Mouse (Mus musculus) kidney, adult 11 months (tissue): ENCODE results near the gene Chgb.
A peak's percentile ranks its signal among the peaks of the same experiment; 100 is the strongest.

Source experiments
- DNase-seq: peaks from one replicate; pipeline ENCODE4 v3.0.0; 2022

Chgb gene

DNA sequence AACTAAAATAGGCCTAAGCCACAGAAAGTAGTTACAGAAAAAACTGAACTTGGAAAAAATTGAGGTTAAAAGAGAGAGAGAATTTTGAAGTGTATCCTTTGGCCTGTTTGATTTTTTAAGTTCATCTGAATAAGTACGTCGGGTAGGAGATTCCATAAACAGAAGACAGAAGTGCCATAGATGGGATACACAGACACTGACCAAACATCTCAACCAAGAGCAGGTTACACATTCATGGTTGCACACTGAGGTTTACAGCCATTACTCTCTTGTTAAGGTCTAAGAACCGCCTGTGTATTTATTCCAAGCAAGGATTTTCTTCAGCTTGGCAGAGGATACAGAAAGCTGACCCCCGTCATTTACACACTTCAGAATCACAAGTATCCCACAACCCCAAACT lies at the start of gene Chgb:
TSS of gene Chgb (plus strand) at position 301 of the 400 bp plus-strand sequence.
- no peak for DNase-seq

DNA sequence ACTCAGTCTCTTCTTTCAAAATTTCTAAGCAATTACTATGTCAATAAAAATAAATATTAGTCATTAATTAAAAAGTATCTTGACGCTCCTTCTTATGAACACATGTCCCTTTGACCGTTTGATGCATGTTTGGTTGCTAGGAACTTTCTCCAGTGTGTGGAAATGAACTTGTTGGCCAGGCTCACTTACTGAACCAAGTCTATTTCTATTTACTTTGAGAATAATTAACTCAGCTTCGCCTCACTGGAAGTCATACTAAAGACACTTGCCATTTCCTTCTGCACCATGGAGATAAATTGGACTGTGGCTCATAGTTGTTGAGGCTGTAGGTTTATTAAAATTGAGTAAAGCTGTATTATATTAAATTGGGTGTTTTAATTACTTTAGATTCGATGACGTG lies 48.1 kb upstream of the Chgb start:
- DNase-seq: peak; percentile 33

DNA sequence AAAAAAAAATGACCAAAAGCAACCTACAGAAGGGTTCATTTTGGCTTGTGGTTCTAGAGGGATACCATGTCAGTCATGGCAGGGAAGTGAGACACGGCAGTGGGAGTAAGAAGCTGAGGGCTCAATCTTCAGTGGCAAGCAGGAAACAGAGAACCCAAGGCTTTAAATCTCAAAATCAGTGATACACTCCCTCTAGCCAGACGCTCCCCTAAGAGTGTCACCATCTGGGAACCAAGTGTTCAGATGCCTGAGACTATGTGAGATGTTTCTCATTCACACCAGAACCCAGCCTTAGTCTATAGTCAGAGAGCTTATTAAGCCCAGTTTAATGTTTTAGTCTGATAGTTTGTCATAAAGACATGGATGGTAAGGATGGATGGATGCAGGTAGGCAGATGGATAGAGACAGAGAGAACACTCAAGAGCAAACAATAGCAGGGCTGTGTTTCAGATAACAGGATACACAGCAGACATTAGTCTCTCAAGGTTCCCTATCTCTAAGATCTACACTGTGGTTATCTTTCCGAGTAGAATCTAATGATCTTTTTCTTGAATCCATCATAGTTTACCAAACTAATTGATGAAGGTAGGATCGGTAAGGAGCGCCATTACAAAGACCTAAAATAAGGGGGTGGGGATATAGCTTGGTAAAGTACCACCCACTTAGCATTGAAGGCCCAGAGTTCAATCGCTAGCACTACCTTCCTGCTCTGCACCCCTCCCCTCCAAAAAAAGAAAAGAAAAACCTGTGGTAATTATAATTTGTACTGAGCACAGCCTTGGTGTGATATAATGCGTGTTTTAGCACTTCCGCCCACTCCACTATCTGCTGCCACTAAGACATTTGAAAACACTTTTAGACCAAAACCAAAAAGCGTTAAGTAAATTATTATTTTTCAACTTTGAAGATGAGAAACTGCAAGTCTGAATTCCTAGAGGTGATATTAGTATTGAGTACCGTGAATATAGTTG lies 47.2 kb upstream of the Chgb start:
- DNase-seq: no peak

DNA sequence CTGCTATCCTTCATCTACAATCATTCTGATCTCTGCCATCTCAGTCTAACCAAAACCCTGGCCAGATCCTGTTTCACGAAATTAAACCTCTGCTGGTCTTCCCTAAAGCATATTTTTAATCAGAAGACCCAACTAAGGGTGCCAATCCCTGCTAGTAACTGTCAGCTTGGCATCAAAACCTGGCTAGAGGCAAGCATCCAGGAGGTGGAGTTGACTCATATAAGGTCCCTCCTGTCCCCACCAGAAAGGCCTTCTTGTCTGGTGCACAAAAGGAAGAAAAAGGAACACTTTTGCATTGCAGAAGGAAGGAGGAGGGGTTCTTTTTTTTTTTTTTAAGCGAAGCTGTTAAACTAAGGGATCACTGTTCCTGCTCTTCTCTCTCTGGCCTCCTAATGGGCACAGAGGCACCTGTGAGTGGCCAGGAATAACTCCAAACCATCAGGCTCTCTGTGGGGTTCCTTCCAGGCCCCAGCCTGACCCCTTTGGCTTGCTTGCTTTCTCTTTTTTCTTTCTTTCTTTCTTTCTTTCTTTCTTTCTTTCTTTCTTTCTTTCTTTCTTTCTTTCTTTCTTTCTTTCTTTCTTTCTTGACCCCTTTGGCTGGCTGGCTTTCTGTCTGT lies 42.2 kb upstream of the Chgb start:
- no peak for DNase-seq

DNA sequence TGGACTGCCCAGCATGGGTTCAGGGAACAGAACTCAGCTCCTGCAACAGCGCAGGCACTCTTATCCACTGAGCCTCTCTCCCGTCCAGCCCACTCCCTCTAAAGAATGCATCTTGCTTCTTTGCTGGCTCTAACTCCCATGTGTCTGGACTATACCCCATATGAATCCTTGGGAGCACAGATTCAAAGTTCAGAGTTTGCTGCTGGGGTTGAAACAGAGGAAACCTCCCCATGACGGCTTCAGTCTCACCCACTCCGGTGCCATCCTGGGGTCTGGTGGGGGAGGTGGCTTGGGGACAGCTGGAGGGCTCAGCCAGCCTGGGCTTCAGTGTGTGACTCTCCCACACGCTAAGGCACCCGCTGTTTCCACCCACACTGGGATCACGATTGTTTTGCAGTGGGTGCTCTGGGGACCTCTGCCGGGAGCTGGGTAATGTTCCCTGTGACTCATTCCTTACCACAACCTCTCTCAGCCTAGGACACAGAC lies 39.2 kb upstream of the Chgb start:
- DNase-seq: peak; percentile 28

DNA sequence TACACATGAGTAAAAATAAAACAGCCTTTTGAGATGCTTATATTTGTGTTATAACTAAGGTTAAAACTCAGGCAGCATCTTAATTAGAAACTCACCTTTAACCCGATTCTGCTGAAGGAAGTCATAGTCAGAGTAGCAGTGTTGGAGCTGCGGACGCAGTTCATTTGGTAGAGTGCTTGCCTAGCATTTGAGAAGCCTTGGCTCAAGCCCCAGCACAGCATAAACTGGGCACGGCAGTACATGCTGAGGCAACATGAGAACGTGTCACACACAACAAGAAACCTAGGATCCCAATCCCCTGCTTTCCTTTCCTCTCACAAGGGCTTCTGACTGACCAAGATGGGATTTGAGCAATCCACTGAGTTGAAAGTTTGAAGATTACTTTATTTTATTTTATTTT lies 36.2 kb upstream of the Chgb start:
- no peak for DNase-seq

DNA sequence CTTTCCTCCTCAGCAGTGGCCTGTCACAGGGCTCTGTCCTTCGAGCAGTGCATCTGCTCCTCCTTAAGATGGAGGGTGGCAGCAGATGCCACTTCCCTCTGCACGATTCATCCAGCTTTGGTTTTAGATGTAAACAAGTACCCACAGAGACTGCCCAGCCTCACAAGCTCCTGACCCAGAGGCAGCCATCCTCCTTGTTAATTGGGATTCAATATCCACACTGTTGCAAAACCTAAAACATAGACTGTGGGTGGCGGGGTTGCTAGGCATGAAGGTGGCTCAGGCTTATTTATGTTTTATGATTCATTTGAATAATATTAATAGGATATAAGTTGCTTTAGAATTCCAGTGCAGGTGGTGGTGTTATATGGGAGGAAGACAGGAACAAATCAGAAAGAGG lies 35.0 kb upstream of the Chgb start:
- no peak for DNase-seq

DNA sequence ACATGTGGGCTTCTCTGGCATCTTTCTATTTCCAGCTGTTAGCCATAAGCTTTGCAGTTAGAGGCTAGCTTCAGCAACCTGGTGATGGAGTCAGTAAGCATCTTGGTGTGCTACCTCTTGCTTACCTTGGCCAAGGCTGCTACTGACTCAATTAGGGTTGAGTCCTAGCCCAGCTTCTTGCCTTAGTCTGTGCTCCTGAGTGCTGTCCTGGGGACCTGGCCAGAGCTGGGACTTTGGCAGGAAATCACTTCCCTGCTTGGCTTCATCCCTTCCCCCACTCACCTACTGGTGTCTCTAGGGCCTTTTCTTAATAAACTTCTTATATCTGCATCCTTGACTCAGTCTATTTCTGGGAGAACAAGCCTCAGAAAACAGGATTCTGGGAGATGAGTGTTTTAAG lies 30.4 kb upstream of the Chgb start:
- no peak for DNase-seq

DNA sequence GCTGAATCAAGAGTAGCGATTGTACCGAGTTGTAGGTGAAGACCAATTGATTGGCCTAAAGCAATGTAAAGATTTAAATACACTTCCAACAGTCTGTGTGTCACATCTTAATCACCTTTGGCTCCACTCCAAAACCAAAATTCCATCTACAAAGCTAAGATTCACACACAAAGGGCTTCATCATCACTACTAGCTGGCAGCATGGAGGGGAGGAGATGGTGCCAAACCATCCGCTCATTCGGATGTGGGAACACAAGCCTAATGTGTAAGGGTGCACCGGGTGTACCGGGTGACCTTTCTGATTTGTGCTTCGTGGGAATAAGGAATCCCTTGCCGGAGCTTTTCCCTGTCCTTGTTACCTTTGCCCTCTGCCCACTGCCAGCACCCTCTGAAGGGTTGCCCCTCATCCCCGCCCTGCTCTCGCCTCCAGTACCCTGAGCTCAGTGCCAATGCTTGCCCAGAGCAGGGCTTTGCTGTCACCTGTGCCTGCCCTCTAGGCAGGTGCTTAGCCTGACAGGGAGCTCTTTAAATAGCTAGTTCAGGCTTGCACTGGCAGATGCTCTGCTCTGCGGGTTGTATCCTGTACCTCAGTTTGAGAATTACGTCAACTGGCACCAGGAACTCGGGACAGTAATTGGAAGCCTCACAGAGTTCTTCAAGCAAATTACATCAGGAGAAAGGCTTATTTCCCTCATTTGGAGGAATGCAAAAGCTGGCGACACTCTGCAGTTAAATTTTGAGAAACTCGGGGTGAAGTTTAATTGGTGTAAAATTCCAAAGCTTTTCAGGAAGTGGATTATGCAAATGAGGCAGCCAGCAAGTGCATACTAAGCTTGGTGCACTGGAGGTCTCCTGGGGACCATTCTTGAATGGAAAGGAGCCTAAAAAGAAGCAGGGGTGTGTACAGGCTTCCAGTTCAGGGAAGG lies 29.7 kb upstream of the Chgb start:
- DNase-seq: no peak

DNA sequence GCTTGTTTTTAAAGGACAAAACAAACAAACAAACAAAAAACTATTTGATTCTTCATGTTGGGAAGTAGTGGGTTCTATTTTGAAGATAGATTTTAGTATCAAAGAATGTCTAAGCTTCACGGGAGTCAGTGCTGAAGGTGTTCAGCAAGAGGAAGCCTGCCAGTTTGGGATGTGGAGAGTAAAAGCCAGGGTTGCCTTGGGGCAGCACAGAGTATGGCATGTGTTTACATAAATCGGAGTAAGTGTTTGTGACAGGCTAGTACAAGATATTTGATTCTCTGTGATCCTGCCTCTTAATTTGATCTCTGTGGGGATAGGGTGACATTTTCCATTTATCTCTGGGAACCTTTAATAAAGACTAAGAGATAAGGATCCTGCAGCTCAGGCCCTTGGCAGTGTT lies 28.7 kb upstream of the Chgb start:
- no peak for DNase-seq

DNA sequence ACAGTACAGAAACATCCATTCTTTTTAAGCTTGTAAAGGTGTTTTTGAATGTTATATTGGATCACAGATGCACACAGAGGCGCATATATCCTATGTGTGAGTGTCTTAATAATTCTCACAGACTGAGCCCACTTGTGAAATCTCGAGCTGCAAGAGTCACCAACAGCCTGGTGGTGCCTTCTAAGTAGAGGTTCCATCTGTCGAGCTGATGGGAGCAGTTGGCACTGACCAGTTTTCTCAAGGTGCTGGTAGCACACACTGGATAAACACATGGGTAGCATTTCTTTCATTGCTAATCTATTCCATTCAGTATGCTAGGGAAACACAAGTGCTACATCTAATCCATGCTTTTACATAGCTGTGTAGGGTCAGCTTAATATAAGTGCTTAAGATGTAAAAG lies 27.9 kb upstream of the Chgb start:
- no peak for DNase-seq

DNA sequence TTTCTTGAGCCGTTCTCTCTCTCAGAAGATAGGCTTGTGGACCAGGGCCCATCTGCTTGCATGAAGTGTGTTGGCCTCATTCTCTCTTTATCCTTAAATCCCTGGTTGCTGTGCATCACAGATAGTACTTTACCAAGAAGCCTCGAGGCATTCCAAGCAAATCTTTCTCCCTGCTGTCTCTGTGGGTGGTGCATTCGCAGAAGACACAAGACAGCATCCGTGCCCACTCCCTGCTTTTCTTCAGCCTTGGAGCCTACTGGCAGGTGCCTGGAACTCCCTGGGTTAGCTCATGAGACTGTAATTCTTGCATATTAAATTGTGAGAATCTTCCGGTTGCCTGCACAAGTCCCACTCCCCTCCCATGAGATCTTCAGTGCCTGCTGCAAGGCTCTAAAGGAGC lies 23.2 kb upstream of the Chgb start:
- DNase-seq: no peak

DNA sequence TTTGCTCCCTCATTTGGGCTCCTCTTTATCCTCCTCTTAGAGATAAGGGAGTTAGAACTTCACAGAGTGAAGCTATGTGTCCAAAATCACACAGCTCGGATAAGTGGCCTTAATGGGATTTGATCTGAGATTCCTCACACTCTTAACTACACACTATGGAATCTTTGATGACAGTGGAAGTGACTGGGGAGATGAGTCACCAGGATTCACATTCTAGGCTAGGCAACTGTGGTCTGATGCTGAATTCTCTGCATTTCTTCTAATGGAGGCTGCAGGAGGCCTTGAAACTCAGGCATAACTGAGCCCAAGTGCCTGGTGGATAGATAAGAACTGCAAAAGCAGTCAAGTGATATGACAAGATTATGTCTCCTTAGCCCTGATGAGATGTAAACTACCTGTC lies 10.3 kb upstream of the Chgb start:
- no peak for DNase-seq

DNA sequence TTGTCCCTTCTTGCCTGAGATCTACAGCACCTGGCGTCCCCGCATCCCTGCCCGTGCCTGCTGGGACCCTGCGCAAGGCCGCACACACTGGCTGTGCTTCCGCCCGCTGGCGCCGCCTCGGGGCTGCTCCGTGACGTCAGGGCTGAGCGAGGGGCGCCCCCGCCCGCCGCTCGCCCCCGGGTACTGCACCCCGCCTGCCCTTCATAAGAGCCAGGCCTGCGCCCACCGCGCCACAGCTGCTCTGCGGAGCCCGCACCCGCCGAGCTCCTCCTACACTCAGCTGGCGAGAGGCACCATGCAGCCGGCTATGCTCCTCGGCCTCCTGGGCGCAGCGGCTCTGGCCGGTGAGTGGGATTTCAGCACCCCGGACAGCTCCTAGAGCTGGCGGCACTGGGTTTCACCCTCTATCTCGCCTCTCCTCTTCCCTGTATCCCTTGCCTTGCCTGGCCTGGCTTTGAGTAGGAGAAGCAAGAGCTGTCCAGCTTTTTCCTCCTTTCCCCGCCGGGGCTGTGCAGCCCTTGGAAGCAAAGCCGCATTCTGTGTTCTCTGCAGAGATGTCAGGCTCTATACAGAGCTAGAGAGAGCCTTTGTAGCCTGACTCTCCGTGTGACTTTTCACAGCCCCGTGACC lies 476 bp downstream of the Chgb start:
- DNase-seq: peak; percentile 76

DNA sequence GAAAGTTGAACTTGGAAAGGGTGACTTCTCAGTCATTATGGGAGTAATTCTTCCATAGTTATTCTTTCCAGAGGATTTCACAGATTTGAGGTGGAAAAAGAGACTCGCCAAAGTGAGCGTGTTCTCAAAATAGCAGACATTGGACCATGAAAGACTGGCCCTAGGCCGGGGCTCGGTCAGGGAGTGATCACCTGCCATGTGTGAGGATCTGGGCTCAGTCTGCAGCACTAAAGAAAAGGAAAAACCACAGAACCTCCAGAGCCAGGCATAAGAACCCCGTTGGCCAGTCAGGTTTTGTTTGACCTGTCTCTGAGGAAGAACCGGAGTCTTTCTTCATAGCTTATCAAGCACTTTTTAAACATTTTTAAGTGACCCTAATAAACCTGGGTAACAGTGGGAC lies 3.0 kb downstream of the Chgb start:
- DNase-seq: no peak

DNA sequence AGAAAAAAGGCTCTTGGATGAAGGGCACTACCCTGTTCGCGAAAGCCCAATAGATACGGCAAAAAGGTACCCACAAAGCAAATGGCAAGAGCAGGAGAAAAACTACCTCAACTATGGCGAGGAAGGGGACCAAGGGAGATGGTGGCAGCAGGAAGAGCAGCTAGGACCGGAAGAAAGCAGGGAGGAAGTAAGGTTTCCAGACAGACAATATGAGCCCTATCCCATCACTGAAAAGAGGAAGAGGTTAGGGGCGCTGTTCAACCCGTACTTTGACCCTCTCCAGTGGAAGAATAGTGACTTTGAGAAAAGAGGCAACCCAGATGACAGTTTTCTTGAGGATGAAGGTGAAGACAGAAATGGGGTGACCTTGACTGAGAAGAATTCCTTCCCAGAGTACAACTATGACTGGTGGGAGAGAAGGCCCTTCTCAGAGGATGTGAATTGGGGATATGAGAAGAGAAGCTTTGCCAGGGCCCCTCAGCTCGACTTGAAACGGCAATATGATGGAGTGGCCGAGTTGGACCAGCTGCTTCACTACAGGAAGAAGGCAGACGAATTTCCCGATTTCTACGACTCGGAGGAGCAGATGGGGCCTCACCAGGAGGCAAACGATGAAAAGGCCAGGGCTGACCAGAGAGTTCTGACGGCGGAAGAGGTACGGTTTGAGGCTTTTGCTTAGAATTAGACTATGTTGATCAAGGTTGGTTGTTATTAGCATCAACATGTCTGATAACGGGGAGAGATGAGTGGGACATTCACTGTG lies 12.5 kb downstream of the Chgb start:
- no peak for DNase-seq

DNA sequence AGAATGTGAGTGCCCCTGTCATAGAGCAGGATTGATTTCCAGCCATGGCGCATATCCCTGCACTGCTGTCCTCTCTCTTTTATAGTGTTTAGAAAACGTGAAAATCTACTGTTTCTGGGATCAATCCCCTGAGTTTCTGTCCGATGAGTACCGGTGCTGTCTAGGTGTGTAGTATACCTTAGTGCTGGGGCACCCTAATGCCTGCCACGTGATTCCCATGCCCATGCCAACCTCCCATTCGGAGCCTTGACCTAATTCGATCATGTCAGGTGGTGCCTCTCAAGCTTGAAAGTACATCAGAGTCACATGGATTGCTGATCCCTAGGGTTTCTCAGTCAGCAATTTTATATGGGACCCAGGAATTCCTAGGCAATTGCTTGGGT lies 13.1 kb downstream of the Chgb start:
- DNase-seq: no peak

DNA sequence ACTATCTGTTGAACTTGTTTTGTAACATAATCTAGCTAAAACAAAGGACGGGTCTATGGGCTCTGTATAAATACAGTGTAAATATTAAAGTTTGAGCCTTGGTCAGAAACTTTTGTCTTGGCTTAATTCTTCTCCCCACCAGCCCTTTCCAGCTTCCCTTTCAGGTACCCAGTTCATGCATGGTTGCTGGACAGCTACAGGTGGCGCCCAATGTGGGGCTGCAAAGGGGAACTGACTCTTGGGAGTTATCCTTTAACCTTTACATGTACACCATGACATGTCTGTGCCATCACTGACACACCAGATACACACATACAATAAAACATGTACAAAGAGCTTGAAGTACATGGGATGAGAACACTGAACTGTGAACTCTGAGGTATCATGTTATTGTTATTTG lies 21.9 kb downstream of the Chgb start:
- no peak for DNase-seq

DNA sequence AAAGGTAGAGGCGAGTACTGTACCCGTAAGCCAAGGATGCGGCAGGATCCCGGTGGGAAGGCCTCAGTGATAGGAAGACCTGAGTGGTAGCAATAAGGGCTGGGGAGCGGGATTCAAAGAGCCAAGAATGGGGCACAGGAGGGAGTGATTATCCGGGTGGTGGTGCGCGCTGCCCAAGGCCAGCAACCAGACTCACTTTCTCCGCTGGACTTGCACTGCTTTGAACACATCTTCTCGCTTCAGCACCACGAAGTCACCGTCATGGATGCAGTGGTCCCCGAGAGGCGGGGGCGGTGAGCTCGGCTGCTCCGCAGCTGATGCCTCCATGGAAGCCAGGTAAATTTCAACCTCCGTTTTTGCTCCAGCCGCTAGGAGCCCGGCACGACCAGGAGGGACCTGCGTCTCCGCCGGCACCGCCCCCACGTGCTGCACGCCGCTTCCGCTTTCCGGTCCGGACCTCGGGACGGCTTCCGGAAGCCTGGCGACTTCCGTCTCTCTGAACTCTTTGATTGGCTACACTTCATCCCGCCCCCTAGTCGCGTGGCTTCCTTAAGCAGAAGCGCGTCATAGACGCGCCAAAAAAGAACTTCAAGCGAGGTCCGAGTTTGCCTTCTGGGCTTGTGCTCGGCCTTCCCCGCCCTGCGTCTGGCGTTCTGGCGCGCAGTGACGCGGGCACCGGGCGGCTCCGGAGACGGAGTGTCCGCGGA lies 34.7 kb downstream of the Chgb start, which contains the start of the genes Trmt6 and Mcm8:
TSS of gene Trmt6 (minus strand) at position 448 of the 707 bp plus-strand sequence.
TSS of gene Mcm8 (plus strand) at position 534 of the 707 bp plus-strand sequence.
- DNase-seq: peak; percentile 91

DNA sequence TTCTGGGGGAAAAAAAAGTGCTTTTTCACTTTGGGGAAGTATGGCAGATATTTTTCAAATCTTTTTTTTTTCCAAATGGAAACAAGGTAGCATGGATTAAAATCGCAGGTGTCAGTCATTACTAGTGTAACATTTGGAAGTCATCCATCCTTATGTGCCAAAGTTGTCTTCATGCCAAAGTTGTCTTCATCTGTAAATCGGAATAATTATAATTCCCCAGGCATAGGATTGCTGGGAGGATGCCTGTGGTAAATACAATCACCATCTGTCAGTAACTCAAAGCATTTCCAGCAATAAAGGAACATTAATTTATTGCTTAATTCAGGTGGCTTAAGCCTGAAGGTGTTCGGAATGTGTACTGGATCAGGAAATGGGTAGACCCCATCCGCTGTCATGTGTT lies 60.0 kb downstream of the Chgb start:
- no peak for DNase-seq
